Mouse (Mus musculus) thymus, postnatal 4 days (tissue): Measurements from ENCODE around the gene Dxo.

ENCODE experiments used
- DNase-seq: peaks from one replicate; pipeline ENCODE4 v3.0.0; 2021

Dxo gene

GRCm38 (mm10) chr17:34881683-34882310 lies 45.0 kb downstream of the Dxo start, which contains the start of gene Gm20547:
Gm20547 (minus strand) TSS chr17:34882042.
- DNase-seq = no peak

- no peak for DNase-seq
These were observed 46.5 kb downstream of the Dxo start for GRCm38 (mm10) chr17:34883332-34883731.

- DNase-seq = no peak
These were observed 47.9 kb downstream of the Dxo start for GRCm38 (mm10) chr17:34884704-34885103.

- no peak for DNase-seq
These were observed 48.8 kb downstream of the Dxo start for GRCm38 (mm10) chr17:34885615-34886014.

GRCm38 (mm10) chr17:34887942-34888341 lies 51.1 kb downstream of the Dxo start:
- DNase-seq = no peak
